Mouse (Mus musculus): Measurements from ENCODE around the gene Cpm.

DNA sequence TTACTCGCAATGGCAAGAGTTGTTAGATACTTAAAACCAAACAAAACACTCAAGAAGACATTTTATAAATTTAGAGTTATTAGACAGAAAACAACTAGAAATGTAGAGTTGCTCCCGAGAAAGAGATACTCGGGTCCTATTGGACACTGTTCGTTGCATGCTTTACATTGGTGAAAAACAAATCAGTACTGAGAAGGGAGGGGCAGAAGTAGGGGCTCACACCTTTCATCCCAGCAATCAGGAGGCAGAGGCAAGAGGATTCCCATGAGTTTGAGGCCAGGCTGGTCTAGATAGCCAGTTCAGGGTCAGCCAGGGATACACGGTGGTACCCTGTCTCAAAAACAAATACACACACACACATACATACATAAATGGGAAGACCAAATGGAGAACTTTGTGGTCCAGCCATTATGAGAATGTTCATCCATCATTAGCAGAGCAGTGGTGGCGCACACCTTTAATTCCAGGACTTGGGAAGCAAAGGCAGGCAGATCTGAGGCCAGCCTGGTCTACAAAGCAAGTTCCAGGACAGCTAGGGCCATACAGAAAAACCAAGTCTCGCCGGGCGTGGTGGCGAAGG, 62.2 kb downstream of the Cpm start:
- TF ChIP-seq EP300 (IDR thresholded peaks at IDR 0.05; ENCODE audit: insufficient read depth, low read depth, low read length) (no peak), CTCF (IDR thresholded peaks at IDR 0.05; ENCODE audit: low read depth, low read length) (no peak)

Measured in ES-Bruce4 (cell line).